Mouse (Mus musculus): ENCODE measurements at regions not wholly inside any gene's neighbourhood (a gene's known extent, or its start where the extent isn't known, plus 50 kb on each side); places are given as distances from the start of the nearest gene placed in this dataset.

GRCm38 (mm10) chr3:52774734-52775133, 242.3 kb downstream of the Cog6 start:
- WGBS: 88% methylated on average over 6 of the region's 6 CpGs
- ATAC-seq: no peak
- no peak overlapping the region for H3K4me3 ChIP-seq (replicated peaks)
- no peaks in the 10 kb centered on the region for H3K9me3 ChIP-seq
- H3K4me1 ChIP-seq (replicated peaks): no peaks in the 10 kb centered on the region
- no peak overlapping the region for H3K27ac ChIP-seq
- no peak overlapping the region for H3K4me2 ChIP-seq (replicated peaks)
- no peaks in the 10 kb centered on the region for H3K36me3 ChIP-seq
- no peaks in the 10 kb centered on the region for H3K27me3 ChIP-seq
- no peak overlapping the region for H3K9ac ChIP-seq (replicated peaks)

GRCm38 (mm10) chr3:52767276-52767675, 249.8 kb downstream of the Cog6 start:
- H3K36me3 ChIP-seq: no peaks in the 10 kb centered on the region
- H3K27me3 ChIP-seq: no peaks in the 10 kb centered on the region
- no peaks in the 10 kb centered on the region for H3K9me3 ChIP-seq
- H3K4me3 ChIP-seq (replicated peaks): no peak overlapping the region
- 0 out of 2 replicates have a peak, but pooled peaks cover 2% of the 10 kb centered on the region for H3K4me1 ChIP-seq (replicated peaks)
- no peak overlapping the region for H3K27ac ChIP-seq
- H3K9ac ChIP-seq (replicated peaks): no peak overlapping the region
- H3K4me2 ChIP-seq (replicated peaks): no peak overlapping the region
- no peak for ATAC-seq
- WGBS: 80% methylated on average over 10 of the region's 10 CpGs

- Histone ChIP-seq H3K4me3 (replicated peaks) (no peak overlapping the region), H3K9ac (replicated peaks) (no peak overlapping the region), H3K4me1 (replicated peaks) (0 out of 2 replicates have a peak, but pooled peaks cover 2% of the 10 kb centered on the region), H3K27me3 (no peaks in the 10 kb centered on the region), H3K27ac (no peak overlapping the region), H3K9me3 (no peaks in the 10 kb centered on the region), H3K4me2 (replicated peaks) (no peak overlapping the region), H3K36me3 (no peaks in the 10 kb centered on the region)
- 65% methylated on average over 5 of the region's 5 CpGs for WGBS
- ATAC-seq: no peak
Observed at GRCm38 (mm10) chr3:52766841-52767240, 250.2 kb downstream of the Cog6 start.

GRCm38 (mm10) chr3:52764166-52764565, 252.9 kb downstream of the Cog6 start:
- H3K36me3 ChIP-seq: no peaks in the 10 kb centered on the region

GRCm38 (mm10) chr3:52763660-52764059, 253.4 kb downstream of the Cog6 start:
- Histone ChIP-seq H3K9me3 (no peaks in the 10 kb centered on the region), H3K36me3 (no peaks in the 10 kb centered on the region), H3K9ac (replicated peaks) (no peak overlapping the region), H3K4me2 (replicated peaks) (no peak overlapping the region), H3K27ac (no peak overlapping the region), H3K4me1 (replicated peaks) (0 out of 2 replicates have a peak, but pooled peaks cover 2% of the 10 kb centered on the region), H3K4me3 (replicated peaks) (no peak overlapping the region), H3K27me3 (no peaks in the 10 kb centered on the region)
- no peak for ATAC-seq
- 80% methylated on average over 5 of the region's 5 CpGs for WGBS

More at GRCm38 (mm10) chr3:52764166-52764565, 252.9 kb downstream of the Cog6 start:
- WGBS: 82% methylated on average over 4 of the region's 4 CpGs
- H3K4me2 ChIP-seq (replicated peaks): no peak overlapping the region
- no peak for ATAC-seq
- 0 out of 2 replicates have a peak, but pooled peaks cover 2% of the 10 kb centered on the region for H3K4me1 ChIP-seq (replicated peaks)
- no peak overlapping the region for H3K9ac ChIP-seq (replicated peaks)
- no peak overlapping the region for H3K27ac ChIP-seq
- no peaks in the 10 kb centered on the region for H3K9me3 ChIP-seq
- H3K27me3 ChIP-seq: no peaks in the 10 kb centered on the region
- H3K4me3 ChIP-seq (replicated peaks): no peak overlapping the region

- Histone ChIP-seq H3K4me2 (replicated peaks) (no peak overlapping the region), H3K9me3 (no peaks in the 10 kb centered on the region), H3K27ac (no peak overlapping the region), H3K9ac (replicated peaks) (no peak overlapping the region), H3K4me1 (replicated peaks) (0 out of 2 replicates have a peak, but pooled peaks cover 2% of the 10 kb centered on the region), H3K27me3 (no peaks in the 10 kb centered on the region), H3K4me3 (replicated peaks) (no peak overlapping the region), H3K36me3 (no peaks in the 10 kb centered on the region)
- ATAC-seq: no peak
- 89% methylated on average over 6 of the region's 6 CpGs for WGBS
Observed at GRCm38 (mm10) chr3:52762549-52762948, 254.5 kb downstream of the Cog6 start.

GRCm38 (mm10) chr3:52759846-52760245, 257.2 kb downstream of the Cog6 start:
- H3K9ac ChIP-seq (replicated peaks): no peak overlapping the region
- H3K4me2 ChIP-seq (replicated peaks): no peak overlapping the region
- no peak overlapping the region for H3K27ac ChIP-seq
- no peaks in the 10 kb centered on the region for H3K4me1 ChIP-seq (replicated peaks)
- H3K27me3 ChIP-seq: 0 out of 2 replicates have a peak, but pooled peaks cover 9% of the 10 kb centered on the region
- H3K9me3 ChIP-seq: no peaks in the 10 kb centered on the region
- ATAC-seq: no peak
- H3K36me3 ChIP-seq: no peaks in the 10 kb centered on the region
- no peak overlapping the region for H3K4me3 ChIP-seq (replicated peaks)
- 93% methylated on average over 11 of the region's 11 CpGs for WGBS

- WGBS: 39% methylated on average over 2 of the region's 2 CpGs
- H3K36me3 ChIP-seq: no peaks in the 10 kb centered on the region
- H3K9ac ChIP-seq (replicated peaks): no peak overlapping the region
Observed at GRCm38 (mm10) chr3:52758561-52758960, 258.5 kb downstream of the Cog6 start.

GRCm38 (mm10) chr3:52756816-52757215, 260.2 kb downstream of the Cog6 start:
- no peak overlapping the region for H3K9ac ChIP-seq (replicated peaks)
- no peak overlapping the region for H3K4me3 ChIP-seq (replicated peaks)
- H3K4me1 ChIP-seq (replicated peaks): no peaks in the 10 kb centered on the region
- H3K4me2 ChIP-seq (replicated peaks): no peak overlapping the region
- H3K36me3 ChIP-seq: no peaks in the 10 kb centered on the region
- 0 out of 2 replicates have a peak, but pooled peaks cover 14% of the 10 kb centered on the region for H3K27me3 ChIP-seq
- ATAC-seq: no peak
- H3K9me3 ChIP-seq: no peaks in the 10 kb centered on the region
- 94% methylated on average over 5 of the region's 5 CpGs for WGBS
- no peak overlapping the region for H3K27ac ChIP-seq

More at GRCm38 (mm10) chr3:52758561-52758960, 258.5 kb downstream of the Cog6 start:
- Histone ChIP-seq H3K4me2 (replicated peaks) (no peak overlapping the region), H3K27ac (no peak overlapping the region), H3K4me3 (replicated peaks) (no peak overlapping the region), H3K4me1 (replicated peaks) (no peaks in the 10 kb centered on the region), H3K9me3 (no peaks in the 10 kb centered on the region), H3K27me3 (0 out of 2 replicates have a peak, but pooled peaks cover 14% of the 10 kb centered on the region)
- ATAC-seq: no peak

- Histone ChIP-seq H3K36me3 (no peaks in the 10 kb centered on the region), H3K27ac (no peak overlapping the region), H3K4me3 (replicated peaks) (no peak overlapping the region), H3K4me2 (replicated peaks) (no peak overlapping the region), H3K4me1 (replicated peaks) (no peaks in the 10 kb centered on the region), H3K9me3 (no peaks in the 10 kb centered on the region), H3K27me3 (0 out of 2 replicates have a peak, but pooled peaks cover 14% of the 10 kb centered on the region), H3K9ac (replicated peaks) (no peak overlapping the region)
- ATAC-seq: no peak
- WGBS: 88% methylated on average over 5 of the region's 5 CpGs
Observed at GRCm38 (mm10) chr3:52756006-52756405, 261.0 kb downstream of the Cog6 start.

- 34% methylated on average over 6 of the region's 6 CpGs for WGBS
- no peak for ATAC-seq
Observed at GRCm38 (mm10) chr3:52754978-52755377, 262.1 kb downstream of the Cog6 start.

GRCm38 (mm10) chr3:52754401-52754800, 262.6 kb downstream of the Cog6 start:
- ATAC-seq: no peak
- no peak overlapping the region for H3K9ac ChIP-seq (replicated peaks)
- H3K9me3 ChIP-seq: no peaks in the 10 kb centered on the region
- 0 out of 2 replicates have a peak, but pooled peaks cover 14% of the 10 kb centered on the region for H3K27me3 ChIP-seq
- no peak overlapping the region for H3K27ac ChIP-seq
- WGBS: 50% methylated on average over 4 of the region's 4 CpGs
- no peaks in the 10 kb centered on the region for H3K36me3 ChIP-seq
- H3K4me2 ChIP-seq (replicated peaks): no peak overlapping the region
- no peak overlapping the region for H3K4me3 ChIP-seq (replicated peaks)
- H3K4me1 ChIP-seq (replicated peaks): no peaks in the 10 kb centered on the region

More at GRCm38 (mm10) chr3:52754978-52755377, 262.1 kb downstream of the Cog6 start:
- H3K4me1 ChIP-seq (replicated peaks): no peaks in the 10 kb centered on the region
- H3K9ac ChIP-seq (replicated peaks): no peak overlapping the region
- H3K4me3 ChIP-seq (replicated peaks): no peak overlapping the region
- H3K27me3 ChIP-seq: 0 out of 2 replicates have a peak, but pooled peaks cover 14% of the 10 kb centered on the region
- H3K27ac ChIP-seq: no peak overlapping the region
- H3K4me2 ChIP-seq (replicated peaks): no peak overlapping the region
- no peaks in the 10 kb centered on the region for H3K9me3 ChIP-seq
- H3K36me3 ChIP-seq: no peaks in the 10 kb centered on the region

GRCm38 (mm10) chr3:52746917-52747316, 270.1 kb downstream of the Cog6 start:
- Histone ChIP-seq H3K4me1 (replicated peaks) (no peaks in the 10 kb centered on the region), H3K9ac (replicated peaks) (no peak overlapping the region), H3K9me3 (no peaks in the 10 kb centered on the region), H3K27ac (no peak overlapping the region), H3K4me2 (replicated peaks) (no peak overlapping the region), H3K27me3 (no peaks in the 10 kb centered on the region), H3K4me3 (replicated peaks) (no peak overlapping the region), H3K36me3 (no peaks in the 10 kb centered on the region)
- WGBS: 65% methylated on average over 3 of the region's 3 CpGs
- no peak for ATAC-seq

All from midbrain, embryonic 13.5 days (tissue).